Mouse (Mus musculus): Measurements from ENCODE around the gene Fmnl2. TPM values are rescaled to one million over a fixed set of nuclear protein-coding genes. Genes with fewer than 3 reads are reported as not detected.

Fmnl2 gene
- polyA plus RNA-seq, 1 experiment from 2014 or later: 14.7 TPM

- Histone ChIP-seq H3K36me3 (peaks cover 79% of the 10 kb centered on the region), H3K4me2 (no peak overlapping the region), H3K27me3 (no peaks in the 10 kb centered on the region), H3K9me3 (0 out of 2 replicates have a peak, but pooled peaks cover 3% of the 10 kb centered on the region), H3K27ac (no peak overlapping the region), H3K4me3 (replicated peaks) (no peak overlapping the region), H3K9ac (replicated peaks) (no peak overlapping the region), H3K4me1 (replicated peaks) (no peaks in the 10 kb centered on the region)
- WGBS: 74% methylated on average over 5 of the region's 5 CpGs
- no peak for ATAC-seq (ENCODE audit: insufficient number of reproducible peaks, insufficient read depth, low FRiP score, low TSS enrichment, low read depth)
Observed at GRCm38 (mm10) chr2:53121797-53122196, 264.1 kb downstream of the Fmnl2 start.

GRCm38 (mm10) chr2:53125998-53126397 is 268.3 kb downstream of the Fmnl2 start:
- Histone ChIP-seq H3K27ac (no peak overlapping the region), H3K36me3 (peaks cover 74% of the 10 kb centered on the region), H3K4me2 (no peak overlapping the region), H3K4me3 (replicated peaks) (no peak overlapping the region), H3K27me3 (no peaks in the 10 kb centered on the region), H3K9me3 (0 out of 2 replicates have a peak, but pooled peaks cover 3% of the 10 kb centered on the region), H3K9ac (replicated peaks) (no peak overlapping the region), H3K4me1 (replicated peaks) (no peaks in the 10 kb centered on the region)
- 90% methylated on average over 3 of the region's 3 CpGs for WGBS
- no peak for ATAC-seq (ENCODE audit: insufficient number of reproducible peaks, insufficient read depth, low FRiP score, low TSS enrichment, low read depth)

- H3K4me3 ChIP-seq (replicated peaks): no peak overlapping the region
- H3K9me3 ChIP-seq: 0 out of 2 replicates have a peak, but pooled peaks cover 3% of the 10 kb centered on the region
- no peak overlapping the region for H3K9ac ChIP-seq (replicated peaks)
- no peak overlapping the region for H3K4me2 ChIP-seq
- WGBS: 50% methylated on average over 6 of the region's 6 CpGs
- H3K27ac ChIP-seq: no peak overlapping the region
- H3K36me3 ChIP-seq: peaks cover 76% of the 10 kb centered on the region
- H3K4me1 ChIP-seq (replicated peaks): no peaks in the 10 kb centered on the region
- no peaks in the 10 kb centered on the region for H3K27me3 ChIP-seq
- no peak for ATAC-seq (ENCODE audit: insufficient number of reproducible peaks, insufficient read depth, low FRiP score, low TSS enrichment, low read depth)
Observed at GRCm38 (mm10) chr2:53129070-53129469, 271.4 kb downstream of the Fmnl2 start.

GRCm38 (mm10) chr2:53131567-53131966 is 273.9 kb downstream of the Fmnl2 start:
- 94% methylated on average over 9 of the region's 9 CpGs for WGBS
- no peaks in the 10 kb centered on the region for H3K27me3 ChIP-seq
- no peak overlapping the region for H3K9ac ChIP-seq (replicated peaks)
- H3K4me3 ChIP-seq (replicated peaks): no peak overlapping the region
- H3K36me3 ChIP-seq: peaks cover 72% of the 10 kb centered on the region
- H3K27ac ChIP-seq: no peak overlapping the region
- H3K9me3 ChIP-seq: no peaks in the 10 kb centered on the region
- no peaks in the 10 kb centered on the region for H3K4me1 ChIP-seq (replicated peaks)
- H3K4me2 ChIP-seq: no peak overlapping the region
- ATAC-seq (ENCODE audit: insufficient number of reproducible peaks, insufficient read depth, low FRiP score, low TSS enrichment, low read depth): no peak

GRCm38 (mm10) chr2:53146852-53147251 is 289.2 kb downstream of the Fmnl2 start:
- H3K4me3 ChIP-seq (replicated peaks): no peak overlapping the region
- no peak for ATAC-seq (ENCODE audit: insufficient number of reproducible peaks, insufficient read depth, low FRiP score, low TSS enrichment, low read depth)

GRCm38 (mm10) chr2:53173966-53174365 is 316.3 kb downstream of the Fmnl2 start:
- H3K9ac ChIP-seq (replicated peaks): no peak overlapping the region
- H3K4me1 ChIP-seq (replicated peaks): no peaks in the 10 kb centered on the region
- no peak overlapping the region for H3K4me3 ChIP-seq (replicated peaks)
- H3K27me3 ChIP-seq: no peaks in the 10 kb centered on the region
- ATAC-seq (ENCODE audit: insufficient number of reproducible peaks, insufficient read depth, low FRiP score, low TSS enrichment, low read depth): no peak
- no peaks in the 10 kb centered on the region for H3K9me3 ChIP-seq
- H3K4me2 ChIP-seq: no peak overlapping the region
- H3K36me3 ChIP-seq: peaks cover 31% of the 10 kb centered on the region
- H3K27ac ChIP-seq: no peak overlapping the region

More at GRCm38 (mm10) chr2:53146852-53147251, 289.2 kb downstream of the Fmnl2 start:
- Histone ChIP-seq H3K4me2 (no peak overlapping the region), H3K9ac (replicated peaks) (no peak overlapping the region), H3K27me3 (no peaks in the 10 kb centered on the region), H3K27ac (no peak overlapping the region), H3K36me3 (peaks cover 60% of the 10 kb centered on the region), H3K4me1 (replicated peaks) (no peaks in the 10 kb centered on the region), H3K9me3 (no peaks in the 10 kb centered on the region)

GRCm38 (mm10) chr2:53178966-53179365 is 321.3 kb downstream of the Fmnl2 start:
- no peak overlapping the region for H3K9ac ChIP-seq (replicated peaks)
- ATAC-seq (ENCODE audit: insufficient number of reproducible peaks, insufficient read depth, low FRiP score, low TSS enrichment, low read depth): no peak
- H3K9me3 ChIP-seq: no peaks in the 10 kb centered on the region
- no peaks in the 10 kb centered on the region for H3K4me1 ChIP-seq (replicated peaks)
- peaks cover 16% of the 10 kb centered on the region for H3K36me3 ChIP-seq
- no peaks in the 10 kb centered on the region for H3K27me3 ChIP-seq
- H3K4me2 ChIP-seq: no peak overlapping the region
- H3K27ac ChIP-seq: no peak overlapping the region
- H3K4me3 ChIP-seq (replicated peaks): no peak overlapping the region
- 93% methylated on average over 3 of the region's 3 CpGs for WGBS

GRCm38 (mm10) chr2:53179876-53180275 is 322.2 kb downstream of the Fmnl2 start:
- Histone ChIP-seq H3K27me3 (no peaks in the 10 kb centered on the region), H3K9ac (replicated peaks) (no peak overlapping the region), H3K27ac (no peak overlapping the region), H3K4me1 (replicated peaks) (no peaks in the 10 kb centered on the region), H3K4me2 (no peak overlapping the region), H3K4me3 (replicated peaks) (no peak overlapping the region), H3K36me3 (peaks cover 9% of the 10 kb centered on the region), H3K9me3 (no peaks in the 10 kb centered on the region)
- no peak for ATAC-seq (ENCODE audit: insufficient number of reproducible peaks, insufficient read depth, low FRiP score, low TSS enrichment, low read depth)

Other genes starting within 250 kb of the Fmnl2 start
- 0.50 and 0.88 TPM in 2 replicates for gene Cacnb4, start 181.0 kb upstream of the Fmnl2 start, polyA plus RNA-seq (2016; fragmentation: Nextera tagmentation; extraction: Ambion mirVana)
- 29.6 and 31.7 TPM in 2 replicates for gene Stam2, start 115.6 kb upstream of the Fmnl2 start, polyA plus RNA-seq (2016; fragmentation: Nextera tagmentation; extraction: Ambion mirVana)

All from limb, embryonic 12.5 days (tissue).